Mouse (Mus musculus) kidney, adult 8-10 months (tissue): Measurements from ENCODE around the gene Adipor2.

Source experiments
- DNase-seq, 2 experiments: peaks; one replicate each; pipeline ENCODE4 v3.0.0; 2022

Gene Adipor2

DNA sequence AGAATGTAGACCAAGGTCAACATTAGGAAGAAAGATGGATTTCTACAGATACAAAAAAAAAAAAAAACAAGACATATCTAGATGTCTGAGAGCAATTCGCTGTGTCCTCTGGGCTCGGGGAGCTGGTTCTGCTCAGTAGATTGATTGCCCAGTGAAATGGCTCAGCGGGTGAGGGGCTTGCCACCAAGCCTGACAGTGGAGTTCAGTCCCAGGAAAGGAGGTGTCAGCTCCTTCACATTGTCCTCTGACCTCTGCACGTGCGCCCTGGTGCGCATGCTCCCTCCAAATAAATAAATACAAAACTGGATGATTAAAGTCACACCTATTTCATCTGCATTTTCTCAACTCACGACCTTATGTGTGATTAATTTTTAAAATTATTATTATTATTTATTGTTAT lies 1.9 kb upstream of the Adipor2 start:
- DNase-seq, result no peak

GRCm38 (mm10) chr6:119418392-119419251 lies 1.1 kb upstream of the Adipor2 start:
- DNase-seq, result peak in 1 of 2 experiments; percentile 35

DNA sequence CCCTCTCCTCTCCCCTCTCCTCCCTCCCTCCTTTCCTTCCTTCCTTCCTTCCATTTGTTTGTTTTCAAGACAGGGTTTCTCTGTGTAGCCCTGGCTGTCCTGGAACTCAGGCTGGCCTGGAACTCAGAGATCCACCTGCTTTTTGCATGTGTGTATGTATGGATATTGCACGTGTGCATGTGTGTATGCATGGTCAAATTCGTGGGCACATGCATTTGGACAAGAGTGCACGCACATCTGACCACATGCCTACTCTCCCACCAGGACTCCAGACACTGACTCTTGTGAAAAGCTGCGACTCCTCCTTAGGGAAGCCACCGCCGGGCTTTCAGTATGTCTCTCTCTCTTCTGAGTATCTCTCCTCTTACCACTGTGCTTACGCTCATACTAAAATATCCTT lies 317 bp upstream of the Adipor2 start:
- DNase-seq, result no peak

DNA sequence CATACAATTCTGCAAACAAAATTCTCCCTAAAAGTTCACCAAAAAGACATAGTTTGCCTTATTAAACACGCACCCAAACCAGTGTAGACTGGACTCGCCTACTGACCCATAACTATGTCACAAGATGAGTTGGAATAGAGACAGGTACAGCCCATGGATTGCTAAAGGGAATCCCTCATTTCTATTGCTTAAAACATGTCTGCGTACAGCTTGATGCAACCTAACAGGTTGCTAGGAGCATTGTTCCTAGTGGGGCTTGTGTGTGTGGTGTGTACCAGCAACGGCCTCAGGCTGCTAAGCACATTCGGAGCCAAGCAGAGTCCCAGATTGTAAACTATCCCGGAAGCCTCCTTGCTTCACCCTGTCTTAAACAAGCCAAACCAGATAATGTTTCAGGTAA lies 861 bp downstream of the Adipor2 start:
- DNase-seq, result no peak

DNA sequence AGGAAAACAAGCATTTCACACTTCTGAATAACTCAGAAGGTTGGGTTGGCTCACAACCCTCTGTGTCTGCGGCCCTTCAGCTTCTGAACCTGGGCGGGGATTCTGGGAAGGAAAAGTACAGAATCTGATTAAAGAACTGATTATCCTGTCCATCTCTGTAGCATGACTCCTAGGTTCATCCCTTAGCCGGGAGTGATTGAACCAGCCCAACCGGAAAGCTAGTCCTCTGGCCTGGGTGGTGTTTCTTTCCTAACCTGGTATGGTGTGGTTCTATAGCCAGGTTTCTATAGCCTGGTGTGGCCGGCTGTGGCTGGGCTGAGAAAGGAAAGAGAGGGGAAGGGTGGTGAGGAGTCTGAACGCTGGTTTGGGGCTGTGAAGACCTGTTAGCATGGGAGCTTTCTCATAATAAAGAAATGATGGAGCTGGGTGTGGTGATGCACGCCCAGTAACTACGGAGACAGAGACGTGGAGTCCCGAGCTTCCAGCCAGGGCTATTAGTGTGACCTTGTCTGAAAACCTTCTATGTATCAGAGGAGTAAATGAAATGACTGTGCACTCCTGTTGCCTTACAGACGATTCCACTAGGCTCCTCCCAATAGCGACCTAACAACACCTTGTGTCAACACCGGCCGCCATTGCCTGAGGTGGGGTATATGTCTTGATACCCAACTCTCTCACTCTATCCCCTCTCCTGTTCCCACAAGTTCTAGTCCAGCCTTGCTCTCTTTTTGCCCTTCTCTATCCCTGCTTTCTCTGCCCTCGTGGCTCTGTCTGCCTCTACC lies 3.1 kb downstream of the Adipor2 start:
- no peak for DNase-seq

DNA sequence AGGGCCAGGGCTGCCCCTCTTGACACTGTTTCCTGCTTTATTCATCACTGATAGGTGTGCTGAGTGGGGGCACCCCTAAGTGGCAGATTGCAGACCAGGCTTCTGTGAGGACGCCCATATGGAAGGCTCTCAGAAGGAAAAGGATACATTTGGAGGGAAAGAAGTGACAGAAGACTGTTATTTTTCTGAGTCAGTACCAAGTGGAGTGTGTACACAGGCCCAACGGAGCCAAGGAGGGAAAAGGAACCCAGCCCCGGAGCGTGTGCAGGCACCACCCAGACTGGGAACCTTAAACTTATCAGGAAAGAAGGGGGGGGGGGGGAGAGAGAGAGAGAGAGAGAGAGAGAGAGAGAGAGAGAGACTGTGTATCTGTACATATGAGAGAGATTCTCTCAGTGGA lies 4.9 kb downstream of the Adipor2 start:
- DNase-seq, result no peak

GRCm38 (mm10) chr6:119411511-119411910 lies 6.0 kb downstream of the Adipor2 start:
- DNase-seq, result no peak

DNA sequence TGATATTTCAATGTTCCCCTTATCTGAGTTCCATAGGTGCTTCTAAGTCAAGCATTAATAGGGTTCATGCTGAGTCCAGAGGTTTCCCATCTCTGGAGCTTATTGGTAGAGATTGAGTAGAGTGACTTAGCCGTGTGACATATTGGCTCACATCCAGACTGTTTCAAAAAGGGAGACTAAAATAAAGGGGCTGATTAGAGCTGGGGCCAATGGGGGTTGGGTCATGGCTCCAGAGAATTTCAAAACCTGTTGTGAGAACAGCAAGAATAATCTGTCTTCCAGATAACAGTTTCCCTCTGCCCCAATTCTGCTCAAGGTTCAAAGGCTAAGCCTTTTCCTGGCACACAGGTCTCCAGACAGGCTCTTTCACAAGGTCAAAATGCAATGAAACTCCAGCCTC lies 7.7 kb downstream of the Adipor2 start:
- peak in 1 of 2 experiments; percentile 32 for DNase-seq

DNA sequence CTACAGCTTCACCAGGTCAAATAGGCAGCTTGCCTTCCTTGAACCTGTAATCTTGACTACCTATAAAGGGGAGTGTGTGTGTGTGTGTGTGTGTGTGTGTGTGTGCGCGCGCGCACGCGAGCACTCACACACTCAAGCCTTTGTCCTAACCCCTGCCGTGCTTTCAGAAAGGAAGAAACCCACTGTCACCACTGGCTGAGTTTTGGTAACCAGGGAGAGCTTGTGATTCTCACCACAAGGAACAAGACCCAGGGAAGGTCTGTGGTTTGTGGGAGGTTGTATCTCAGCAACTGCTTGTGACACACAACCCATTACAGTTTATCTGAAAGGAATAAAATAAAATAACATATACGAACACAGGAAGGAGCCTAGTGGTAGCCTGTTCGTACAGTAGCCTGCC lies 8.9 kb downstream of the Adipor2 start:
- DNase-seq, result no peak

DNA sequence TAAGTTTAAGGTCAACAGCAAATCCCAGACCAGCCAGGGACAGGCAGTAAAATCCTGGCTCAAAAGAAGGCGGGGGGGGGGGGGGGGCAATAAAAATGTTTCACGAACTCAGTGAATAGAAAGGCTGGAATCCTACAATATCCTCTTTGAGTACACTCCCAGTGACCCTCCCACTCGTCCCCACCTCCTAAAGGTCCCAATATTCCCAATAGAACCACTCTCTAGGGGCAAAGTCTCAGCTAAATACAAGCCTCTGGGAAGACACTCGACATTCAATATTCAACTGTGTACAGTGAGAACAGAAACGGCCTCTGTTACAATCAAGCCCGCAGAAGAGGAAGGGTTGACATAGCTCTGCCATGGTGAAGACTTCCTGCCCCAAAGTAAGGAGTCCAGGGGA lies 9.7 kb downstream of the Adipor2 start:
- no peak for DNase-seq

DNA sequence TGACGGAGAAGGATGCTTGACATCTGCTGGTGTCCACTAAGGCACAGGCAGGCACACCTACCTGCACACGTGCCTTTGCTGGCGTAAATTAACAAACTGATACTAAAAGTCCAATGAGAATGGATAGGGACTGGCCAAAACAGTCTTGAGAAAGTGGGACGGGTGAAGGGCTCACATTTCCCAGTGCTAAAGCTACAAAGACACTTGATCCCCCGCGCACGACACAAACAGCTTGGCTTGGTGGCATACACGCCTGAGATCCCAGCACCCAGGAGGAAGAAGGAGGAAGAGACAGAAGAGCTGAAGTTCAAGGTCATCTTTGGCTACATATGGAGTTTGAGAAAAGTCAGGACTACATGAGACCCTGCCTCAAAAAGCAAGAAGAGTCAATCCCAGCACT lies 11.0 kb downstream of the Adipor2 start:
- no peak for DNase-seq

- no peak for DNase-seq
Observed at GRCm38 (mm10) chr6:119405310-119405709, 12.2 kb downstream of the Adipor2 start.

GRCm38 (mm10) chr6:119404854-119405253 lies 12.7 kb downstream of the Adipor2 start:
- peak in 1 of 2 experiments; percentile 21 for DNase-seq

DNA sequence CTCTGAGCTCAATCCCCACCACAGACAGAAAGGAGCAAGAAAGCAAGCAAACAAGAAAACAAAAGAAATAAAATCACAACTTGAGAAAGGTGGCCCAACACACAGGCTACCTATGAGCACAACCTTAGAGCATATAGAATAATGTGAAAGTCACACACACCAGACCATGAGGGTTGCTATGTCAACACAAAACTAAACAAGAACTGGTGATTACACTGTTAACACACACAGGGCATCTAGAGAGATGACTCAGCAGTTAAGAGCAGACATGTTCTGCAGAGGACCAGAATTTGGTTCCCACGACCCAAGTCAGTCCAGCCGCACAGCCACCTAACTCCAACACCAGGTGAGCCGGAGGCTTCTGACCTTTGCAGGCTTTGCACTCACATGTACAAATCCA lies 14.5 kb downstream of the Adipor2 start:
- no peak for DNase-seq

GRCm38 (mm10) chr6:119401545-119402304 lies 15.8 kb downstream of the Adipor2 start:
- no peak for DNase-seq

DNA sequence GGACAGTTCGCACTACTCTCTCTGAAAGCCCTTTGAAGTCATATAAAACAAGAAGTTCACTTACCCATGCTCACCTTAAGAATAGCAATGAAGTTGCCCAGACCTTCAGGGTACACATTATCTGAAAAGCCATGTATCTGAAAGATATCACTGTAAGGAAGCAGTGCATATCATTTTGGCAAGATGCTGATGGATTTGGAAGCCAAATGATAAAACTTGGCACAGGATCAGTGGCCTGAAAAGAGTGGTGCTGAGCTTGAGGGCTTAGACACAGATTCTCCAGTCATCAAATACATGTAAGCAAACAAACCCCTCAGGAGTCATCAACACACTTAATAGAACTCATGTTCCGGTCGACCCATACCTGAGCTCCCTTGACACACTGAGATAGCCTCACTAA lies 16.9 kb downstream of the Adipor2 start:
- DNase-seq, result no peak

DNA sequence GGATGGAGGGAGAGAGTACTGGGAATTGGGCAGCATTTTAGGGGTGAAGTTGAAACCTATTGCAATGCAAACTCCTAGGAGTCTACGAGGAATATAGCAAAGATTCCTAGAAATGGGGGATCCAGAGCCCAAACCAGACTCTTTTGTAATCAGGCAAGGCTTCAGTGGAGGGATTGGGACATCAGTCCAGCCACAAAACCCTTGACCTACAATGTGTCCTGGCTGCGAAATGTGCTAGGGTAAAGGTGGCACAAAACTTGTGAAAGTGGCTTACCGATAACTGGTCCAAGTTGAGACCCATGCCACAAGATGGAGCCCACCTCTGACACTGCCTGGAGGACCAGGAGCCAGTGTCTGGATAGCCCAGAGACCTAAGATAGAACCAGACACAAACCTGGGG lies 18.1 kb downstream of the Adipor2 start:
- DNase-seq, result no peak

GRCm38 (mm10) chr6:119396309-119396634 lies 21.2 kb downstream of the Adipor2 start:
- DNase-seq, result peak; percentile 53 to 64

- no peak for DNase-seq
Observed at GRCm38 (mm10) chr6:119395421-119396308, 21.8 kb downstream of the Adipor2 start.

DNA sequence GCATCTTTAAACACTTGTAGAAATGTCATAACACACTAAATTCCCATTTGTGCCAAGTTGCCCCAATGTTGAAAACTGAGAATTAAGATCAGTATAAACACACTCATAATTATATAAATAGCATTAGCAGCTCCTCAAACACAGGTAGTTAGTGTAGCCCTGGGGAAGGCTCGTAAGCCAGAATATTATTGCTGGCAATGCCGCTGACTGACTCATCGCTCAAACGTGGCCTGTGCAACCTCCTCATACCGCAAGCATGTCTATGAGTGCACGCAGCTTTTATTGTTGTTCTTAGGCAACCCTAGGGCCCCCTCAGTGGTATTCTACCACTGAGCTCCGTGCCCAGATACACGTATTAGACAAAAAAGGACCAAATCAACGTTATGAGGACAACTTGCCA lies 24.7 kb downstream of the Adipor2 start:
- no peak for DNase-seq

DNA sequence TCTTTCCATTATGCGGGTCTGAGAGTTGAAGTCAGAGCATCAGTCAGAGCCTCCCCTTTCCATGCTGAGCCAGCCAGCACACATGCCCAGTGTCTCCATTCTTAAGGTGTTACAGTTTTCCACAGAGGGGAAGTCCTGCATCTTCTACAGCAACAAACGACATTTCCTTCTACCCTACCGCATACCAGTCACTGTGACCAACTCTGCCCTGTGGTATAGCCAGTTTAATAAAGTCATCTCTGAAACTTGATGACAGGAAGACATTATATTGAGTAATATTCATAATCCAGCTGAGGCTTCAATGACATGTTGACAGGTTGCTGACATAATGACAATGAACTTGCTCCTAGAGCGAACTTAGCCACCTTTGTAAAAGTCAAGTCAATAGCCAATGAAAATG lies 26.8 kb downstream of the Adipor2 start:
- no peak for DNase-seq

GRCm38 (mm10) chr6:119389089-119389488 lies 28.4 kb downstream of the Adipor2 start:
- DNase-seq, result no peak

- peak; percentile 94 to 95 for DNase-seq
Observed at GRCm38 (mm10) chr6:119388650-119389012, 28.9 kb downstream of the Adipor2 start.
